Mouse (Mus musculus) gastrocnemius, postnatal 14 days (tissue): ENCODE results near the gene Notch4. TPM values are rescaled to one million over a fixed set of nuclear protein-coding genes. Genes with fewer than 3 reads are reported as not detected.
"Not testable (repeated sequence)": the region's sequence is repeated elsewhere in the genome, so short reads cannot be mapped to it uniquely, and the experiment has no call there.

ENCODE experiments used
- DNase-seq: peaks from one replicate; pipeline ENCODE4 v3.0.0; 2021; ENCODE audit warnings: mixed read lengths
- intact Hi-C: fragments of 180-260 bp; cut with DNase I; formaldehyde crosslinking; loops from one replicate; pipeline ENCODE4 v1.15.1; 2025; ENCODE audit warnings: low total_unique reads
- long read RNA-seq, 2 experiments: library from polyadenylated mRNA; stranded (forward); transcript quantifications; one replicate each; pipeline ENCODE4 v2.0.0; 2021
- total RNA-seq, 2 experiments: library from RNA; stranded (reverse); gene quantifications; 2 replicates each; pipeline ENCODE4 v1.2.3; 2021

Notch4 gene
- 10 to 100 TPM; 15.7 to 27.3 TPM for total RNA-seq
- long read RNA-seq, experiment 1, full-length matches to known transcripts, result 6 of 23 reads
- long read RNA-seq, experiment 1, partial matches to known transcripts, result 11 of 23 reads
- long read RNA-seq, experiment 1, other reads (novel, unspliced or antisense), result 6 of 23 reads
- long read RNA-seq, experiment 2, full-length matches to known transcripts, result 15 of 31 reads
- long read RNA-seq, experiment 2, partial matches to known transcripts, result 10 of 31 reads
- long read RNA-seq, experiment 2, other reads (novel, unspliced or antisense), result 6 of 31 reads

DNA sequence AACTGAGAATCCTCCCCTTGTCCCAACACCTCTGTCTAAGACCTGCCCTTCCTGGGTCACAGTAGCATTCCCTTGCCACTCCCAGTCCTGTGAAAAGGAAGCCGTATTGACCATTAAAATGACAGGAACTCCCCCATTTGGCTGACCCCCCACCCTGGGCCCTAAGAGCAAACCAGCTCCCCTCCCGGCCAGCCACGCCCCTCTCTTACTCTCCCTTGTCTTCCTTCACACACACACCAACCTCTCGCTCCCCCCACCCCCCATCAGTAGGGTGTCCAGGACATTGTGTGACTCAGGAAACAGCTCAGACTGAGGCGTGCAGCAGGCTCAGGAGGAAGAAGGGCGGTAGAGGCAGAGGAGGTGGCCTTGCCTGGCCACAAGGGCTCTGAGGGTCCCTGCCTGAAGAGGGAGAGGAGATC, at the start of gene Notch4:
TSS of gene Notch4 (plus strand) at position 266 of the 419 bp plus-strand sequence.
- intact Hi-C loops, result no loop called here

DNA sequence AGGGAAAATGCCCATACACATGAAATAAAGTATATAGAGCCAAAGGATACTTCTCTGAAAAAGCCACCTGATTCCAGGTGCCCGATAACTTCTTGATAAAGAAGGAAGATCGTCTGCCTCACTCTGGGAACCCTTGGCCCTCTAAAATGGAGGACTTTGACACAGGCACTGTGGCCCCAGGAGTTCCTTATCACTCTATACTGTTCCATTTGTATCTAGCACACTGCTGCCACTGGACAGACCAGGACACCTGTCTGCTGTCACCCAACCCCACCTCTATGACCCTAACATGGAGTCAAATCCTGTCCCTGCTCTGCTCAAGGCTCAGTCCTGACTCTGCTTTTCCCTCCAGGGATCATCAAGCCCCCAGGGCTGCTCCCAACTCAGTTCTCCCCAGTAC, 47.6 kb upstream of the Notch4 start:
- intact Hi-C loops, result no loop called here
- no peak for DNase-seq

More for the DNA sequence above, at the start of gene Notch4:
- DNase-seq, result no peak

DNA sequence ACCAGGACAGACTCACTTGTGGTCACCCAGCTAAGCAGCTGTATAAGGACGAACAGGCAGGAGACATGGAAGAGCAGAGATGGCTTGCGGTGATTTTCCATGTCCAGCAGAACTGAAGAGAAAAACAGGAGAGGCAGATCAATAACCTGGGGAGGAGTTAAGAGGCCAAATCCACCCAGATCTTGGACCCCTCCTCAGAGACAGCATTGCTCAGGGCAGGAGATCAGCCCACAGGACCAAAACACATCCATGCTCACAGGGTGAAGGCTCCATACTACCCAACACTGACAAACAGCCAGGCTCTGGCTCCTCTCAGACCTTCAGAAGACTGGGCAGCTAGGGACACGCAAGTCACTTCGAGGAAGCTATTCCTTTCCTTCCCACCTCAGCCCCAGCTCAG, 46.8 kb upstream of the Notch4 start, which contains the start of gene Btnl6:
TSS of gene Btnl6 (minus strand) at position 101 of the 400 bp plus-strand sequence.
- intact Hi-C loops, result no loop called here
- DNase-seq, result no peak

DNA sequence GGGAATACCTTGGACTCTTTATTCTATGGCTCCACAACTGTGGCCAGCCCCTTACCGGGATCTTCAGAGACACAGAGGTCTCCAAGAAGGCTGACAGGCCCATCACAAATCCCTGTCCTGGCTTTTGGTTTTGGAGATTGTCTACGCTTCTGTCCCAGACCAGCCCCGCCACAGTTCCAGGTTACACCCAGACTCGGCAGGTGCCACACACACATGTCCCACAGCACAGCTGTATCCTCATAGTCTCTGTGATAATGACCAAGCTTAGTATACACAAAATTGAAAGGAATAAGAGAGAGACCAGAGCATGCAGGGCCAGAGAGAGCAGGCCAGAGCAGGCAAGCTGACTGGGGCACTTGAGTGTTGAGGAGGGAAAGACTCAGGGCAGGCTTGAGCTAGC, 46.3 kb upstream of the Notch4 start:
- intact Hi-C loops, result no loop called here
- DNase-seq, result no peak

DNA sequence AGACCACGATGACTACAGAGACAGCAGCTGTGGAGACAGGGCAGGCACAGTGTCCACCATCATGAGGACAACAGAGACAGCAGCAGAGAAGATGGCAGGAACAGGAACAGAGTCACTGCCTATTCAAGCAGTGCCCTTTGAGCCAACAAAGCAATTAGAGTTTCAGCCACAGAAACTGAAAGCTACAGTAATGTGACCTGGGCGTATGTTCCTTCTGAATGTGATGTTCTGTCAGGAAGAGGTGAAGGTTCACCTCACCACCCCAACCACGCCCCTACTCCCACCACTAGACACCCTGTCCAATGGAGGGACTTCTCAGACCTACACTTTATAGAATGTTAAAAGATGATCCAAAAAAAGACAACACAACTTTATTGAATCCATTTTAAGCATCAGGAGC, 45.5 kb upstream of the Notch4 start:
- DNase-seq, intact Hi-C loops: not testable (repeated sequence)

DNA sequence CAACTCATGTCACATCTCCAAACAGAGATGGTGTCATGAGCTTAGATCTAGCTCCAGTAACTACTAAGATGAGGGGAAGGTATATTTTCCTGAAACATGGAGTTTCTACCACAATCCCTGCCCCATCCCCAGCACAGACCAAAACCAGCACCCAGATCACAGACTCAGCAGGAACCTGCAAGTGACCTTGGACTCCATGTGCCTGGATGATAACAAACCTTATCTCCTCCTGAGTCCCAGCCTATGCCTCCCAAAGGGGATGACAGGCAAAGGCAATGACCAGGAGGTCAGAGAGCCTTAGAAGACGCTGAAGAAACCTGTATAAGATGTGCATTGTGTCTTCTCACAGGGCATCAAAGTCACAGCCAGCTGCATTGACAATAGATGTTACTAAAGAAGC, 45.1 kb upstream of the Notch4 start:
- intact Hi-C loops, result no loop called here
- no peak for DNase-seq

DNA sequence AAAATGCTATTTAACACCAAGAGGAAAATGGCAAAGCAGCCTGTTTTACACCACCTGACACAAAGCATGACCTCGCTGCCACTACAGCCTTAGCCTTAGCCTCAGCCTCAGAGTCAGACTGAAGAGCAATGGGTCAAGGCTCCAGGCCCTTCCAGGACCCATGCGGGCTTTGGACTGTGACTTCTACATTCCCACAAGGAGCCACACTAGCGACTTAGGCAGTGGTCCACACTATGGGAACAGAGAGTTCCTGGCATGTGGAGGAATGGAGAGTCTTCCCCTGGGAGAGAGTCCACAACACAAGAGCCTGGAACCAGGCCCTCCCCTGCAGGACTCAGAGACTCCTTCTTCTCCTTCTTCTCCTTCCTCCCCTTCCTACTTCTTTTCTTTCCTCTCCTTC, 31.4 kb upstream of the Notch4 start:
- intact Hi-C loops, result no loop called here
- DNase-seq, result no peak

DNA sequence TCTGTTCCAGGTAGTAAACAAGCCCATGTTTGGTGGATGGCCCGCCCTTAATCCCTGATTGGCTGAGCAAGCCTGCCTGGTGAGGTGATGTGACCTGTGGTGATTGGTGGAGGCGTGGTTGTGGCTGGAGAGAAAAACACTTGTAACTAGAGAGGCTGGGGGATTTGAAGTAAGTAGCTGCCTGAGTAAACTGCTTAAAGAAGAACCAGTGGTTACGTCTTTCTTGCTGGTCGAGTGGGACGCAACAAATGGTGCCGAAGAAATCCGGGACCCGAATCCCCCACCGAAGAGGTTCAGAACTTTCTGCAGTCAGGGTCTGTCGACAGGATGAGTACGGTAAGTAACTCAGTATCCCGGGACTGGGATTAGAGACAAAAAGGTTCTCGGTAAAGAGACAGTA, 20.5 kb upstream of the Notch4 start:
- DNase-seq, intact Hi-C loops: not testable (repeated sequence)

DNA sequence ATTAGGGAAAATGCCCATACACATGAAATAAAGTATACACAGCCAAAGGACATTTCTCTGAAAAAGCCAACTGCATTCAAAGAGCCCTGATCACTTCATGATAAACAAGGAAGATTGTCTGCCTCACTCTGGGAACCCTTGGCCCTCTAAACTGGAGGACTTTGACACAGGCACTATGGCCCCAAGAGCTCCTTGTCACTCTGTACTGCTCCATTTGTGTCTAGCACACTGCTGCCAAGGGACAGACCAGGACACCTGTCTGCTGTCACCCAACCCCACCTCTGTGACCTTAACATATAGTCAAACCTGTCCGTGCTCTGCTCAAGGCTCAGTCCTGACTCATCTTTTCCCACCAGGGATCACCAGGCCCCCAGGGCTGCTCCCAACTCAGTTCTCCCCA, 17.3 kb upstream of the Notch4 start:
- intact Hi-C loops, result no loop called here
- DNase-seq, result no peak

DNA sequence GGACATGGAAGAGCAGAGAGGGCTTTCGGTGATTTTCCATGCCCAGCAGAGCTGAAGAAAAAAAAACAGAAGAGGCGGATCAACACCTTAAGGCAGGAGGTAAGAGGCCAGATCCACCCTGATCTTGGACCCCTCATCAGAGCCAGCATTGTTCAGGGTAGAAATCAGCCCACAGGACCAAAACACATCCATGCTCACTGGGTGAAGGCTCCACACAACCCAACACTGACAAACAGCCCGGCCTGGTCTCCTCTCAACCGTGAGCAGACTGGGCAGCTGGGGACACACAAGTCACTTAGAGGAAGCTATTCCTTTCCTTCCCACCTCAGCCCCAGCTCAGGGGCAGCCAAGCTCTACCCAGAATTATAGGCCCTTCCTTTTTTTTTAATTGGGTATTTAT, 16.5 kb upstream of the Notch4 start:
- intact Hi-C loops, result no loop called here
- no peak for DNase-seq

DNA sequence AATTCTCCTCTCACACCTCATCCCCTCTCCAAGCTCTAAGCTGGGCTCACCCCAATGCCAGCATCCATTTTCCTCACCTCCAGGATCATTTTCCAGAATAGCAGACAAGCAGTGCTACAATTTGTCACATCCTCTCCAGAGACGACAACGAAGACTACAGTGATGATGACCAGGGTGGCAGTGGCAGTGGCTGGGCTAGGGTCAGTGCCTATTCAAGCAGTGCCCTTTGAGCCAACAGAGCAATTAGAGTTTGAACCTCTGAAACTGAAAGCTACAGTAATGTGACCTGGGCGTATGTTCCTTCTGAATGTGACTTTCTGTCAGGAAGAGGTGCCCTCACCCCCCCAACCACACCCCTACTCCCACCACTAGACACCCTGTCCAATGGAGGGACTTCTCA, 14.9 kb upstream of the Notch4 start:
- intact Hi-C loops, result no loop called here
- DNase-seq, result no peak

DNA sequence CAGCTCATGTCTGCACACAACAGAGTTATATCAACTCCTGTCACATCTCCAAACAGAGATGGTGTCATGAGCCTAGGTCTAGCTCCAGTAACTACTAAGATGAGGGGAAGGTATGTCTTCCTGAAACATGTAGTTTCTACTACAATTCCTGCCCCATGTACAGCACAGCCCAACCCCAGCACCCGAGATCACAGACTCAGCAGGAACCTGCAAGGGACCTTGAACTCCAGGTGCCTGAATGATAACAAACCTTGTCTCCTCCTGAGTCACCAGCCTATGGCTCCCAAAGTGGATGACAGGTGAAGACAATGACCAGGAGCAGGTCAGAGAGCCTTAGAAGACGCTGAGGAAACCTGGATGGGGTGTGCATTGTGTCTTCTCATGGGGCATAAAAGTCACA, 14.2 kb upstream of the Notch4 start:
- intact Hi-C loops, result no loop called here
- no peak for DNase-seq

DNA sequence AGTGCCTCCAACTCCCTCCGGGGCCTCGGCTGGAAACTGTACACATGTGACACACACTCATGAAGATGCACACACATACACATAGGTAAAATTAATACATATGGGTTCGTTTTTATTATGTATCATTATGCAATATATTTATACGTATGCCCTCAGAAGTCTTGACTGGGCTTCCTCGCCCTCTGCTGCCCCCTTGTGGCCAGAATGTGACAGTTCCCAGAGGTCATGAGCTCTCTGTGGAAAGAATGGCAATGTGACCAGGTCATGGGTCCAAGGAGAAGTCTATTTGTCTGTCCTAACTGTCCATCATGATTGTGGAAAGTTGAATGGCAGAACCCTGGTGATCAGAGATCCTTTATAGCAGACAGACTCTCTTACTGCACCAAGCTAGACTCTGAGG, 8.6 kb upstream of the Notch4 start:
- intact Hi-C loops, result loop anchor here (5.0 kb wide), 1 partner anchor 118 kb away; no protein-coding TSS in a partner anchor
- DNase-seq, result peak; percentile 77

DNA sequence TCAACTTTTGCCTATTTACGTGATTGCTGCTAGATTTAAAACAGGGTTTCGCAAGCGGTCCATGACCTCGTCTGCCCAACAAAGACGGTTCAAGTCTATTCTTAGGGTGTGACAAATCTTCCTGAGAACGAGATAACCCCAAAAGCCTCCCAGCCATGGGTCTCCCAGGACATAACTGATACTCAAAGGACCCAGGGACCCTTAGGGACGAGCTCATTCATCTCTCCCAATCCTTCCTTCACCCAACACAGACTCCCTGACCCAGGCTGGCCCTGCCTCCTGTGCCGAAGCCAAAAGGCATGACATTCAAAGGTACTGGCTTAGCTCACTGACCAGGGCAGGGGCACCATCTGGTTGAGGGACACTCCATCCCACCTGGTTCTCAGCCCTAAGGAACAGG, 7.7 kb upstream of the Notch4 start:
- no peak for DNase-seq
- intact Hi-C loops, result loop anchor here (5.0 kb wide), 1 partner anchor 119 kb away; no protein-coding TSS in a partner anchor

DNA sequence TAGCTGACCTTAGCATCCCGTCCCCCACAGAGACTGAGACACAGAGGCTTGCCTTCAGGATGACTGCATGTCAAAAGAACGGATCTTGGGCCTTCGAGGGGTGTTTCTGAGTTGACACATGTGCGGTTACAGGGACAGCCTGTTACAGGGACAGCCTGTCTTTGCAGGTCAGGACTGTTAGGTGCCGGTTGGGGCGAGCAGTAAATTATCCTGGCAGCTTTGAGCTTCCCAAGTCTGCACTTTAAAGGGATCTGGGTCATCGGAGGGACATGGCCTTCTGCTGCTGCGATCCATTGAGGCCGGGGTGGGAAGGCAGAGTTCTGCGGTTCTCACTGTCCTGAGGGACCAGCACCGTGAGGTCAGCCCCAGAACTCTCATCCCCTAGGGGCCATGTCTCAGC, 6.7 kb upstream of the Notch4 start:
- DNase-seq, result no peak
- intact Hi-C loops, result loop anchor here (5.0 kb wide), 1 partner anchor 120 kb away; no protein-coding TSS in a partner anchor

DNA sequence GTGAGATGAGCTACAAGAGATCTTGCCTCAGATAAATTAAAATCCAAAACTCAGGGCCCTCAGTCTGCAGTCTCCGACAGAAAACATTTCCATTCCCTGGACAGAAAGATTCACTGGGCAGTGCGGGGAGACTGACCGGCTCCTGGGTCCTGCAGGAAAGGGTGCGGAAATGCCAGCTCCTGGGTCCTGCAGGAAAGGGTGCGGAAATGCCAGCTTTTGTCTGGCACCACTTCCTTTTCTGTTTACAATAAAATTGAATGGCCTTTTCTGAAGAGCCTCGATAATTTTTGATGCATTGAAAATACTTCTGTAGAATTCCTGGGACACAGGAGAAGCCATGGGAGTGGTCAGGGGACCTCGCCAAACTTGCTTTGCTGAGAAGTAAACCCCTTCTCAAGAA, 5.0 kb upstream of the Notch4 start:
- no peak for DNase-seq
- intact Hi-C loops, result loop anchor here (5.0 kb wide), 1 partner anchor 122 kb away; no protein-coding TSS in a partner anchor

DNA sequence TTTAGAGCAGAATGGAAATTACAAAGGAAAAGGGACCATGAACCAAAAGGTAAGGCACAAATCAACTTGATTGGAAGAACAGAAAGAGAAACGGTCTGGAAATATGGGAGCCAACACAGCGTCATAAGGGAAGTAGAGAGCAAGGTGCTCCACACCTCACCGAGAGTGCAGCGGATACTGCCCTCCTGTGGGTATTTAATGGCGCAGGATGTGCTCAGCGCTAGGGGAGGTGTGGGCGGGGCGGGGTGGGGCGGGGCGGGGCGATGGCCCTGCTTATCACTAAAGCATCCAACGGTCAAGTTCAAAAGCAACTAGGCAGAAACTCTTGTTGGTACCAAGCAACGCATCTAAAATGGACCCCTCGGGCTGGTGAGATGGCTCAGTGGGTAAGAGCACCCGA, 4.2 kb upstream of the Notch4 start:
- no peak for DNase-seq
- intact Hi-C loops, result loop anchor here (5.0 kb wide), 1 partner anchor 123 kb away; no protein-coding TSS in a partner anchor

DNA sequence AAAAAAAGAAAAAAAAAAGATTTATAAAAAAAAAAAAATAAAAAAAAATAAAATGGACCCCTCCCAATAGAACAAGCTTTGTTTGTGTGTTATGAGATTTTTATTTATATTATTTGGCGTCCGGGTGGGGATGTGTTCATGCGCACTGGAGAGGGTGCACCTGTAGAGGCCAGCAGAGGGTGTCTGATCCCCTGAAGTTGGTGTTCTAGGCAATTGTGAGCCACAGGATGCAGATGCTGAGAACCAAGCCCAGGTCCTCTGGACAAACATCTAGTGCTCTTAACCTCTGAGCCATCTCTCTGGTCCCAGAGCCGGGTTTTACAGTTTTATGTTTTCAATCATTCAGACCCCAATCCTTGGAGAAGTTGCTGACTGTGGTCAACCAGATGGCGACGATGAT, 3.6 kb upstream of the Notch4 start:
- intact Hi-C loops, result no loop called here
- no peak for DNase-seq

DNA sequence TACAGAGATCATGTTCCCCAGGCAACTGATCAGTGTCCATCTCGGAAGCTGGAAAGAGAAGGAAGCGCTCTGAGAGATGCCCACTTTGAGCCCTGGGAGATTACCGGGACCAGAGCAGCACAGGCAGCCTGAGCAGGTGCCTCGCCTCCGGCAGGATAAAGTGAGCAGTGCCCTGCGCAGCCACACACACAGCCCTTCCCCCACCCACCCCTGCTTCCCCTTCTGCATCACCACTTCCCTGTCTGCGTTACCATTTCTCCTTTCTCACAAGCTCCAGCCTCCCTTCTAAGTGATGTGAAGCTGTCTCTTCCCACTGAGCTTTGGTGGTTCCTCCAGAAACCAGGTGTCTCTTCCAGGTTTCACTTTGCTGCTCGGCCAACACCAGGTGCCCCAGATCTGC, 2.9 kb upstream of the Notch4 start:
- intact Hi-C loops, result no loop called here
- no peak for DNase-seq

DNA sequence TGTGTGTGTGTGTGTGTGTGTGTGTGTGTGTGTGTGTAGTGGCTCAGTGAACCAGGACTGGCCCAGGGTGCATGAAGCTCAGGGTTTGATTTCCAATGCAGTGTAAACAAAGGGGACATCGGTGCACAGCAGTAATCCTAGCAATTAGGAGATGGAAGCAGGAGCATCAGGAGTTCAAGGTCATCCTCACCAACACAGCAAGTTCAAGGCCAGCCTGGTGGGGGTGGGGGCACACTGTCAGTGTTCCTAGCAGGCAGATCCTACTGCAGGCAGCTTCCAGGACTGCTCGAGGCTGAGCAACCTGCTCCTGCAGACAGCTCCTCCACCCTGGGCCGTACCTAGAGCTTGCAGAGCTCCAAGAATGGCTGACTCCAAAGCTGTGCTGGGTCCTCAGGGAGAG, 1.5 kb upstream of the Notch4 start:
- intact Hi-C loops, result no loop called here
- DNase-seq, result no peak

DNA sequence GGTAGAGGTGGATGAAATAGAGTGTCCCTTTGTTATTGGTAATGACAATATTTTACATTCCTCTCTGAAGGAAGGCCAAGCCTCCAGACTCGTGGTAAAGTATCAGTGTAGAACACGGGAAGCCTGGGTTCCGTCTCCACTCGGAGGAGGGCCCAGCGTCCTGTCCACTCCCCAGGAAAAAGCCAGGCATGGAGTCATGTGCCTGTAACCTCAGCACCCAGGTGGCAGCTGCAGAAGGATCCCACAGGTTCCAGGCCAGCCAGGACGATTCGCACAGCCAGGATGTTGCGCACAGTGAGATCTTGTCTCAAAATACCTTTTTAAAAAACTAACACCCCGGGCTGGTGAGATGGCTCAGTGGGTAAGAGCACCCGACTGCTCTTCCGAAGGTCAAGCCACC, 714 bp upstream of the Notch4 start:
- DNase-seq, result no peak
- intact Hi-C loops, result no loop called here

DNA sequence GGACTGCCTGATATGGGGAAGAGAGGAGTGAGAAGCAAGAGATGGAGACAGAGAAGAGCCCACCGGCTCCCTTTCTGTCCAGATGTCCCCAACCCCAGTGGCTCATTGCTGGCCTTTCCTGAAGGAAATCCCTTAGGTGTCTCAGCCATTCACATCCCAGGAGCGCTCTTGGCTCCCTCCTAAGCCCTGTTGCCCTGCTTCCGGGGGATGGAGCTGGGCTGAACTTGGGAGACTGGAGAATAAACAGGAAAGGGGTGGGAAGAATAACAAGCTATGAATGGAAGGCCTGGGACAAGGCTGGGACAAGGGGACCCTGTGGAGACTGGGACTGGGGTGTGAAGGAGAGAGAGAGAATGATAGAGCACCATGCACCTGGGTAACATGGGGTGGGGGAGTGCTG, 728 bp downstream of the Notch4 start:
- DNase-seq, result no peak
- intact Hi-C loops, result no loop called here
